8 mouse cellular contexts compared by ENCODE assay signal in genomic region chr19:26607551-26608433, GRCm38 (mm10). TPM values are rescaled to one million over a fixed set of nuclear protein-coding genes. Genes with fewer than 3 reads are reported as not detected.
DNase-seq lines count a peak whose midpoint lies in the region; ATAC-seq lines count a peak whose summit lies in the region.

No protein-coding gene starts in this region.

- peak overlapping the region; percentile 88 for H3K4me3 ChIP-seq in forebrain, embryonic 16.5 days (replicated peaks; ENCODE audit: low read length)
- peak overlapping the region; percentile 73 for H3K4me3 ChIP-seq in stomach, embryonic 15.5 days (replicated peaks)

- under 1% methylated on average over 39 of the region's 39 CpGs for WGBS in forebrain, embryonic 16.5 days
- 2% methylated on average over 39 of the region's 39 CpGs for WGBS in stomach, embryonic 15.5 days

- H3K4me1 ChIP-seq in forebrain, embryonic 16.5 days (replicated peaks; ENCODE audit: control insufficient read depth, insufficient read depth, low read length), result peaks cover 24% of the 10 kb centered on the region
- peaks cover 10% of the 10 kb centered on the region for H3K4me1 ChIP-seq in stomach, embryonic 15.5 days

- peak overlapping the region; percentile 97 for H3K4me2 ChIP-seq in forebrain, embryonic 16.5 days (ENCODE audit: low read length)
- peak overlapping the region; percentile 98 for H3K4me2 ChIP-seq in stomach, embryonic 15.5 days

- no peaks in the 10 kb centered on the region for H3K27me3 ChIP-seq in forebrain, embryonic 16.5 days (replicated peaks; ENCODE audit: control insufficient read depth, insufficient read depth, low read length)
- no peaks in the 10 kb centered on the region for H3K27me3 ChIP-seq in stomach, embryonic 15.5 days (replicated peaks)

- no peaks in the 10 kb centered on the region for H3K36me3 ChIP-seq in forebrain, embryonic 16.5 days (ENCODE audit: control insufficient read depth, insufficient read depth)
- no peaks in the 10 kb centered on the region for H3K36me3 ChIP-seq in stomach, embryonic 15.5 days

- peak overlapping the region; percentile 76 for H3K9ac ChIP-seq in forebrain, embryonic 16.5 days (replicated peaks; ENCODE audit: low read depth, low read length)
- H3K9ac ChIP-seq in stomach, embryonic 15.5 days, result peak overlapping the region; percentile 48

- DNase-seq in cerebellum, adult 8-10 months, result peak; percentile 59
- DNase-seq in cerebellum, postnatal 4 days (ENCODE audit: low spot score in 2 of 2), result no peak
- peak; percentile 46 for DNase-seq in adrenal gland, adult 8-10 months
- peak; percentile 58 for DNase-seq in heart, postnatal 4 days
- DNase-seq in layer of hippocampus, postnatal 10 days (ENCODE audit: low spot score in 2 of 2), result peak; percentile 37 to 59
- peak; percentile 24 for DNase-seq in lung, postnatal 25 days (ENCODE audit: low spot score)

- peak overlapping the region; percentile 88 for H3K27ac ChIP-seq in forebrain, embryonic 16.5 days (ENCODE audit: low read length)
- H3K27ac ChIP-seq in stomach, embryonic 15.5 days, result peak overlapping the region; percentile 97

- H3K9me3 ChIP-seq in forebrain, embryonic 16.5 days (ENCODE audit: control insufficient read depth, low read length), result no peaks in the 10 kb centered on the region
- H3K9me3 ChIP-seq in stomach, embryonic 15.5 days, result no peaks in the 10 kb centered on the region

- no peak for ATAC-seq in forebrain, embryonic 16.5 days
- no peak for ATAC-seq in stomach, embryonic 15.5 days (ENCODE audit: insufficient read depth, low FRiP score, low read depth)

RNA-seq across cellular contexts. Expression of gene Smarca2, which starts 2.9 kb away (rescaled TPM):
- 100 to 1,000 TPM; 110 to 127 (median 120) TPM for total RNA-seq in adrenal gland, adult 8-10 months (2022)
- 144 and 157 TPM in 2 replicates for polyA plus RNA-seq in forebrain, embryonic 16.5 days (2015; fragmentation: Nextera tagmentation; extraction: Ambion mirVana)
- total RNA-seq in heart, postnatal 4 days (2021), result 10 to 100 TPM; 56.7 to 57.4 TPM
- 100 to 1,000 TPM; 150 to 169 TPM for total RNA-seq in layer of hippocampus, postnatal 10 days (2021)
- polyA plus RNA-seq in stomach, embryonic 15.5 days (2015; fragmentation: Nextera tagmentation; extraction: Ambion mirVana), result 46.3 and 52.0 TPM in 2 replicates

Comparison
In these comparisons a context has a peak if more than half of its experiments do, and no peak if none do; other contexts are left out.
1. DNase-seq: peak in cerebellum, adult 8-10 months (single experiment), adrenal gland, adult 8-10 months (single experiment), heart, postnatal 4 days (single experiment), layer of hippocampus, postnatal 10 days (2 of 2) and lung, postnatal 25 days (single experiment); none in cerebellum, postnatal 4 days (0 of 2).